Mouse (Mus musculus) heart, embryonic 10.5 days (tissue): Measurements from ENCODE around the gene Mrps23. TPM values are rescaled to one million over a fixed set of nuclear protein-coding genes. Genes with fewer than 3 reads are reported as not detected.
A peak's percentile ranks its signal among the peaks of the same experiment; 100 is the strongest.

Source experiments
- DNase-seq: peaks from one replicate; pipeline ENCODE4 v3.0.0-alpha.2; 2017; ENCODE audit warnings: low spot score
- H3K27ac ChIP-seq: fragments of 300-500 bp; sonication (generic); 2 replicates; pipeline ENCODE4 v1.5.1; 2016; ENCODE audit warnings: mild to moderate bottlenecking
- H3K27me3 ChIP-seq: fragments of 300-500 bp; sonication (generic); 2 replicates; pipeline ENCODE4 v1.6.1; 2016; ENCODE audit warnings: mild to moderate bottlenecking; ENCODE audit not compliant: poor library complexity, insufficient read depth, severe bottlenecking
- H3K36me3 ChIP-seq: fragments of 300-500 bp; sonication (generic); 2 replicates; pipeline ENCODE4 v1.6.1; 2016; ENCODE audit warnings: mild to moderate bottlenecking, moderate library complexity
- H3K4me1 ChIP-seq: fragments of 300-500 bp; sonication (generic); 2 replicates; pipeline ENCODE4 v1.6.1; 2016; ENCODE audit warnings: mild to moderate bottlenecking
- H3K4me3 ChIP-seq: fragments of 300-500 bp; sonication (generic); 2 replicates; pipeline ENCODE4 v1.5.1; 2016; ENCODE audit warnings: mild to moderate bottlenecking, moderate library complexity
- H3K9me3 ChIP-seq: fragments of 300-500 bp; sonication (generic); 2 replicates; pipeline ENCODE4 v1.6.1; 2016; ENCODE audit warnings: mild to moderate bottlenecking, moderate library complexity
- WGBS: fragments of 180-500 bp; shearing (Covaris S2); methylation state at CpG from one replicate; pipeline ENCODE4 v1.1.7; 2016; 5-methylcytosine and 5-hydroxymethylcytosine counted together
- polyA plus RNA-seq: library from polyadenylated mRNA; unstranded; fragments of >200 nt; fragmentation: Nextera tagmentation; extraction: Ambion mirVana; gene quantifications from 2 replicates; pipeline ENCODE4 v1.2.1, GENCODE M21; 2016

Gene Mrps23
- polyA plus RNA-seq, 1 experiment from 2014 or later = 74.6 TPM

- WGBS = 37% methylated on average over 15 of the region's 15 CpGs
- no peaks in the 10 kb centered on the region for H3K36me3 ChIP-seq
- H3K27me3 ChIP-seq = peaks cover 23% of the 10 kb centered on the region
- H3K4me3 ChIP-seq = 0 out of 2 replicates have a peak overlapping the region, but pooled peaks have one; percentile 18
- H3K9me3 ChIP-seq = no peaks in the 10 kb centered on the region
- no peak for DNase-seq
- H3K4me1 ChIP-seq = peaks cover 77% of the 10 kb centered on the region
- H3K27ac ChIP-seq = peak overlapping the region; percentile 90
Measured at GRCm38 (mm10) chr11:88164801-88165377, 39.3 kb upstream of the Mrps23 start.

- H3K36me3 ChIP-seq = no peaks in the 10 kb centered on the region
- peaks cover 33% of the 10 kb centered on the region for H3K27me3 ChIP-seq
- peaks cover 70% of the 10 kb centered on the region for H3K4me1 ChIP-seq
- H3K4me3 ChIP-seq = no peak overlapping the region
- WGBS = 73% methylated on average over 10 of the region's 10 CpGs
- no peaks in the 10 kb centered on the region for H3K9me3 ChIP-seq
- DNase-seq = no peak
- H3K27ac ChIP-seq = peak overlapping the region; percentile 90
Measured at GRCm38 (mm10) chr11:88165683-88166364, 38.4 kb upstream of the Mrps23 start.

- Histone ChIP-seq H3K4me3 (no peak overlapping the region), H3K9me3 (no peaks in the 10 kb centered on the region), H3K27ac (peak overlapping the region; percentile 90; the same call in 1 of the 2 replicates), H3K4me1 (peaks cover 63% of the 10 kb centered on the region), H3K36me3 (no peaks in the 10 kb centered on the region), H3K27me3 (peaks cover 37% of the 10 kb centered on the region)
- WGBS = 90% methylated on average over 7 of the region's 7 CpGs
- no peak for DNase-seq
Measured at GRCm38 (mm10) chr11:88166471-88166870, 37.7 kb upstream of the Mrps23 start.

- Histone ChIP-seq H3K4me3 (no peak overlapping the region), H3K27ac (no peak overlapping the region), H3K4me1 (peaks cover 65% of the 10 kb centered on the region), H3K27me3 (peaks cover 37% of the 10 kb centered on the region), H3K36me3 (0 out of 2 replicates have a peak, but pooled peaks cover 3% of the 10 kb centered on the region), H3K9me3 (no peaks in the 10 kb centered on the region)
- 41% methylated on average over 3 of the region's 3 CpGs for WGBS
- no peak for DNase-seq
Measured at GRCm38 (mm10) chr11:88168611-88169010, 35.6 kb upstream of the Mrps23 start.

GRCm38 (mm10) chr11:88169531-88170040, 34.6 kb upstream of the Mrps23 start:
- Histone ChIP-seq H3K9me3 (no peaks in the 10 kb centered on the region), H3K27me3 (peaks cover 37% of the 10 kb centered on the region), H3K4me1 (peaks cover 68% of the 10 kb centered on the region), H3K36me3 (0 out of 2 replicates have a peak, but pooled peaks cover 3% of the 10 kb centered on the region), H3K4me3 (peak overlapping the region; percentile 48), H3K27ac (peak overlapping the region; percentile 69)
- 12% methylated on average over 32 of the region's 32 CpGs for WGBS
- no peak for DNase-seq

- H3K4me3 ChIP-seq = no peak overlapping the region
- H3K27me3 ChIP-seq = peaks cover 37% of the 10 kb centered on the region
- H3K36me3 ChIP-seq = 0 out of 2 replicates have a peak, but pooled peaks cover 3% of the 10 kb centered on the region
- no peak for DNase-seq
- 75% methylated on average over 3 of the region's 3 CpGs for WGBS
- no peaks in the 10 kb centered on the region for H3K9me3 ChIP-seq
- no peak overlapping the region for H3K27ac ChIP-seq
- H3K4me1 ChIP-seq = peaks cover 57% of the 10 kb centered on the region
Measured at GRCm38 (mm10) chr11:88170606-88171005, 33.6 kb upstream of the Mrps23 start.

GRCm38 (mm10) chr11:88171876-88172442, 32.2 kb upstream of the Mrps23 start:
- peaks cover 47% of the 10 kb centered on the region for H3K4me1 ChIP-seq
- H3K27ac ChIP-seq = peak overlapping the region; percentile 84
- DNase-seq = no peak
- peaks cover 5% of the 10 kb centered on the region; the same call in 1 of the 2 replicates for H3K36me3 ChIP-seq
- no peak overlapping the region for H3K4me3 ChIP-seq
- H3K27me3 ChIP-seq = peaks cover 37% of the 10 kb centered on the region
- no peaks in the 10 kb centered on the region for H3K9me3 ChIP-seq
- WGBS = 68% methylated on average over 15 of the region's 15 CpGs

- 15% methylated on average over 10 of the region's 10 CpGs for WGBS
- Histone ChIP-seq H3K27ac (peak overlapping the region; percentile 84), H3K4me1 (peaks cover 47% of the 10 kb centered on the region), H3K36me3 (peaks cover 13% of the 10 kb centered on the region; the same call in 1 of the 2 replicates), H3K27me3 (peaks cover 35% of the 10 kb centered on the region), H3K9me3 (no peaks in the 10 kb centered on the region), H3K4me3 (0 out of 2 replicates have a peak overlapping the region, but pooled peaks have one; percentile 16)
- peak; percentile 83 for DNase-seq
Measured at GRCm38 (mm10) chr11:88172601-88173325, 31.4 kb upstream of the Mrps23 start.

GRCm38 (mm10) chr11:88173386-88174025, 30.7 kb upstream of the Mrps23 start:
- Histone ChIP-seq H3K27me3 (peaks cover 28% of the 10 kb centered on the region), H3K4me3 (peak overlapping the region; percentile 16; the same call in 1 of the 2 replicates), H3K9me3 (no peaks in the 10 kb centered on the region), H3K36me3 (peaks cover 16% of the 10 kb centered on the region; the same call in 1 of the 2 replicates), H3K4me1 (peaks cover 47% of the 10 kb centered on the region), H3K27ac (peak overlapping the region; percentile 84)
- WGBS = 6% methylated on average over 8 of the region's 9 CpGs
- no peak for DNase-seq

GRCm38 (mm10) chr11:88180467-88180958, 23.7 kb upstream of the Mrps23 start:
- H3K9me3 ChIP-seq = no peaks in the 10 kb centered on the region
- peak overlapping the region; percentile 89 for H3K27ac ChIP-seq
- H3K27me3 ChIP-seq = no peaks in the 10 kb centered on the region
- peaks cover 39% of the 10 kb centered on the region for H3K4me1 ChIP-seq
- 23% methylated on average over 6 of the region's 6 CpGs for WGBS
- peaks cover 37% of the 10 kb centered on the region for H3K36me3 ChIP-seq
- no peak for DNase-seq
- H3K4me3 ChIP-seq = peak overlapping the region; percentile 38

GRCm38 (mm10) chr11:88180959-88181619, 23.1 kb upstream of the Mrps23 start:
- Histone ChIP-seq H3K27ac (peak overlapping the region; percentile 89), H3K36me3 (peaks cover 37% of the 10 kb centered on the region), H3K27me3 (no peaks in the 10 kb centered on the region), H3K4me1 (peaks cover 39% of the 10 kb centered on the region), H3K9me3 (no peaks in the 10 kb centered on the region), H3K4me3 (peak overlapping the region; percentile 38)
- 6% methylated on average over 16 of the region's 16 CpGs for WGBS
- DNase-seq = peak; percentile 94
